Mouse (Mus musculus) adrenal gland, adult 18-20 months (tissue): ENCODE results near the gene D10Wsu102e. TPM values are rescaled to one million over a fixed set of nuclear protein-coding genes. Genes with fewer than 3 reads are reported as not detected.

Source experiments
- DNase-seq, 2 experiments: peaks; one replicate each; pipeline ENCODE4 v3.0.0; 2021 to 2022; ENCODE audit warnings: low spot score in 2 of 2
- long read RNA-seq, 2 experiments: library from polyadenylated mRNA; stranded (forward); transcript quantifications; one replicate each; pipeline ENCODE4 v2.0.0; 2021
- total RNA-seq, 2 experiments: library from RNA; stranded (reverse); gene quantifications; 1 replicate in 1 of 2; 2 replicates in 1 of 2; pipeline ENCODE4 v1.2.3; 2021

The D10Wsu102e gene
- total RNA-seq = under 1 TPM; 0.73 to 0.74 TPM
- long read RNA-seq, experiment 1, full-length matches to known transcripts = 13 of 14 reads
- long read RNA-seq, experiment 1, partial matches to known transcripts = 0 of 14 reads
- long read RNA-seq, experiment 1, other reads (novel, unspliced or antisense) = 1 of 14 reads
- long read RNA-seq, experiment 2, full-length matches to known transcripts = 11 of 17 reads
- long read RNA-seq, experiment 2, partial matches to known transcripts = 4 of 17 reads
- long read RNA-seq, experiment 2, other reads (novel, unspliced or antisense) = 2 of 17 reads

DNA sequence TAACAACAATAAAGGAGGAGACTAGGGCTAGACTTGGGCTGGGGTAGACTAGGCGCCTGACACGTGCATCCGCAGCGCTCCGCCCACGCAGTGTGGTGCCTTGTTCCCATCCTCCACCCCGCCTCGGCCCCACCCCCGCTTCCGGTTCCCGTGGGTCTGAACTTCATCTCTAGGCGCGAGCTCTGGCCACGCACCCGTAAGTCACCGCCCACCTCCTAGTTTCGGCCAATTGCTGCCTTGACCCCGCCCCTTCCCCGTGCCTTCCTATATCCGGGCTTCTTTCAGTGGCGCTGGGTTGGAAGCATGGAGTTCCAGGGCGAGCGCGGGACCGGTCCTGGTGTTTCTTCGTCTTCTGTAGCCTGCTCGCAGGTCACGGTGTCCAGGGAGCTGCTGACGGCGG lies at the start of gene D10Wsu102e:
D10Wsu102e (plus strand) TSS at position 266 of the 400 bp plus-strand sequence.
- peak; percentile 92 for DNase-seq

- no peak for DNase-seq
Measured at GRCm38 (mm10) chr10:83310356-83310755, 49.7 kb upstream of the D10Wsu102e start.

DNA sequence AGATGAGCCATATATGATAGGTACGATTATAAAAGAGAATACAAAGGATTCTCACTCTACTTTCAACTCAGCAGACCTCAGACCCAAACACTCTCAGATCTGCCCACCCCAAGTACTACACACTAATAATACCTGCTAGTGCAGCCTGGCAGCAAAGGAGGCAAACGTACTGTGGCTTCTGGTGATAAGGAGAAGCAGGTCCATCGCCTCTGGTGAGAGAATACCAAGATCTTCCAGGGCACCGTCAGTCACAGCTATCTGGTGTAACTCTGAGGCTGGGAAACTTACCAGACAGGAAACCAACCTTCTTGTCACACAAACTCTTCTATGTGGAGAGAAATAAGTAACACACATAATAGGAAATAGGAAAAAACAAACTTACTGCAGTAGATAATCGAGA lies 47.0 kb upstream of the D10Wsu102e start:
- no peak for DNase-seq

DNA sequence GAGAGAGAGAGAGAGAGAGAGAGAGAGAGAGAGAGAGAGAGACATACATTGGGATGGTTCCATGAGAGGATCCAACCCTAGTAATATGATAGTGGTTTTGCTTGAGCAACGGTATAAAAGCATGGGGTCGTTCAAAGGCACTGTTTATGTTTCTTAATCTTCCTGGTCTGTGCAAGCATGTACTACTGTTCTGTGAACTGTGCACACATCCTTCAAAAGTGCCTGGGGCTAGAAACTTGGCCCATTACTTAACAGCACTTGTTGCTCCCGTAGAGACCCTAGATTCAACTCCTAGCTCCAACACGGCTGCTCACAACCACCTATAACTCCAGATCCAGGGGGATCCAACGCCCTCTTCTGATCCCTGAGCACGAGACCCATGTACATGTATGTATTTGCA lies 39.6 kb upstream of the D10Wsu102e start:
- no peak for DNase-seq

GRCm38 (mm10) chr10:83320870-83321269 lies 39.2 kb upstream of the D10Wsu102e start:
- no peak for DNase-seq

GRCm38 (mm10) chr10:83321528-83321927 lies 38.5 kb upstream of the D10Wsu102e start:
- no peak for DNase-seq

DNA sequence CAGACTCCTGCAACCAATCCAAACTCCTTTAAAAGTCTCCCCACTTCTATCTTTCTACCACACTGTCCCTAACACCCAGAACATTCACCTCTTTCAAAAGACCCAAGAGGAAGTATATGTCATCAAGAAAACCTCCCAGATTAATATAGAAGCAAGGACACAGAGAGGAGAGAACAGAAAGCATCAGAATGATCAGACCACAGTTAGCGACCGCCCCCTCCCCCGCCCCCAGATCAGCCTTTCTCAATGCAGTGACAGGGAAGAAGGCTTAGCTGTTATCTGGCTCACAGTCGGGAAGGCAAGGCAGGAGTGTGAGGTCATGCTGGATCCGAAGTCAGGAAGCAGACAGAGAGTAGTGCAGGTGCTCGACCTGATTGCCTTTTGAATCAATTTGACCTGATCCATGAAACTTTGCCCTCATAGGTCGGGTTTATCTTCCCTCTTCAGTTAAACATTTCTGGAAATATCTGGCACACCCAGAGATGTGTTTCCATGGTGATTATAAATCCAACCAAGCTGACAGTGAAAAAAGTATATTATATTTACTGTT lies 37.4 kb upstream of the D10Wsu102e start:
- DNase-seq = no peak

DNA sequence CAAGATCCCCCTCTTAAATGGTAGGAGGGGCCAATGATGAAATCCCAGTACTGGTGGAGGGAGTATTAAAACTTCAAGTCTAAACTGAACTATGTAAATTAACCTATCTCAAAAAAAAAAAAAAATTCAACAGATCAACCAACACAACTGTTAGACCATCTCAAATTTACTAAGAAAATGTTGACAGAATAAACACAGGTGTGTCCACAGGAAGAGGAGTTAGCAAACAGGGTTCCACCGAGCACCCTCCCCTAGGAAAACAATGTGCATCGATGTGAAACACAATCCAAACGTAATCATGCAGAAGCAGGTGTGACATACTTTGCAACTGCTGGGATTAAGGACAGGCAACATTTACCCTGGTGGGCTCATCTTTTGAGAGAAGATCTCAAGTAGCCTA lies 35.1 kb upstream of the D10Wsu102e start:
- no peak for DNase-seq

- no peak for DNase-seq
Measured at GRCm38 (mm10) chr10:83325903-83326302, 34.1 kb upstream of the D10Wsu102e start.

GRCm38 (mm10) chr10:83326648-83327285 lies 33.3 kb upstream of the D10Wsu102e start:
- DNase-seq = no peak

- DNase-seq = no peak
Measured at GRCm38 (mm10) chr10:83328791-83329190, 31.2 kb upstream of the D10Wsu102e start.

GRCm38 (mm10) chr10:83330336-83330735 lies 29.7 kb upstream of the D10Wsu102e start:
- DNase-seq = no peak

DNA sequence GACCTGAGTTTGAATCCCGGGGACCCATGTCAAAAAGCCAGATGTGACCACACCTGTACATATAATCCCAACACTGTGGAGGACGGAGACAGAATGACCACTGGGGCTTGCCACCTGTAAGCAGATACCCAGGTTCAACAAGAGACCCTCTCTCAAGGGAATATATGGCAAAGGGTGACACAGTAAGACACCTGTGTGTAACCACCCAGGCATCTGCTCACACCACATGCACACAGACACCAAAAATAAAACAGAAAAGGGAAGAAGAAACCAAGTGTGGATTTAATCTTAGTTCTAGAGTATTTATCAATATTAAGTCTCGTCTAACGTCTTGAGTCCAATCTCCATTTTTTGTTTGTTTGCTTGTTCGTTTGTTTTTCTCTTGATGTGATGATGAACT lies 28.2 kb upstream of the D10Wsu102e start:
- no peak for DNase-seq

DNA sequence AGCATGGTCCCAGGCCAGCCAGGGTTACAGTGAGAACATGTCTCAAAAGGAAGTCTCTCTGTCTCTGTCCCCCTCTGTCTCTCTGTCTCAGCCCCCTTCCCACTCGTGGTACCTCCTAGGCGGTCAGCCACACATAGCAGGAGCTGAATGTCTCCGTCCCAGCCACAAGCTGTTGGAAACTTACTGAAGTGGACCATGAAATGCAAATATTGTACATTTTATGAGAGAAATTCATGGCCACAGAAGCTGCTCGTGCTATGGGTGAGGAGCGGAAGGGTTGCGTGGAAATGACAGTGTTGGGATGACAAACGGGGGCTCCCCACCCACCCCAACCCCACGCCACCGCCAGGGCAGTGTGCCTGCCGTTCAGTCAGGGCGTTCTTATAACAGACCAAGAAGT lies 27.4 kb upstream of the D10Wsu102e start:
- DNase-seq = no peak

- DNase-seq = no peak
Measured at GRCm38 (mm10) chr10:83336336-83336735, 23.7 kb upstream of the D10Wsu102e start.

DNA sequence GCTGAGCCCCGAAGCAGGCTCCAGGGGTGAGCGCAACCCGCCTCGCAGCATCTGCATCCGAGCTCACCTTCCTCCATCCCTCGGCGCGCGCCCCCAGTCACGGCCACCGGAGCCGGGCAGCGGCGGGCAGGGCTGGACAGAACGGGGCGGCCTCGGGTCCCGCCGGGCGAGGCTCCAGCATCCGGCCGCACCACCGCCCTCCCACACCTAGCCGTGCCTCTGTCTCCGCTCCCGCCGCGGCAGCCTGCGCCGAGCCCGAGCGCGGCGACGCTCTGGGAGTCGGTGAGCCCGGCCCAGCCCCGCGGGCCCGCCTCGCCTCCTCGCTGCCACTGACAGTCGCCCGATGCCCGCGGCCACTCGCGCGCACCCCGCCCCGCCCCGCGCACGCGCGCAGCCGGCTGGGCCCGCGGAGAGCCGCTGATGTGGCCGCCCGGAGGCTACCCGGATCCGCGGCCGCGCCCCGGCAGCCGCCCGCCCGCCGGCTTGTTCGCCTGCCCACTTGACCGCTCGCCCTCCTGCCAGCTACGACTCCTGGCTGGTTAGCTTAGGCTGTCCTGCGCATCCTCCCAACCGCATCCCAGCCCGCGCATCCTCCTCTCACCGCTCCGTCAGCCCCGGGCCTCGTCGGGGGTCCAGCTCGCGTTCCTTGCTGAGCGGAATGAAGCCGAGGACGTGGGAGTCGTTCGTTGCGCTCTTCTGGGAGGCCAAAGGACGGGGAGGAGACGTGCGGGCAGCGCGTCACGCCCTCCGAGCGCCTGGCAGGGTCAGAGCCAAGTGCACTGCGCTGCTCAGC lies 22.7 kb upstream of the D10Wsu102e start, which contains the start of gene Slc41a2:
Slc41a2 (minus strand) TSS at position 724 of the 793 bp plus-strand sequence.
- peak; percentile 82 to 84 for DNase-seq

DNA sequence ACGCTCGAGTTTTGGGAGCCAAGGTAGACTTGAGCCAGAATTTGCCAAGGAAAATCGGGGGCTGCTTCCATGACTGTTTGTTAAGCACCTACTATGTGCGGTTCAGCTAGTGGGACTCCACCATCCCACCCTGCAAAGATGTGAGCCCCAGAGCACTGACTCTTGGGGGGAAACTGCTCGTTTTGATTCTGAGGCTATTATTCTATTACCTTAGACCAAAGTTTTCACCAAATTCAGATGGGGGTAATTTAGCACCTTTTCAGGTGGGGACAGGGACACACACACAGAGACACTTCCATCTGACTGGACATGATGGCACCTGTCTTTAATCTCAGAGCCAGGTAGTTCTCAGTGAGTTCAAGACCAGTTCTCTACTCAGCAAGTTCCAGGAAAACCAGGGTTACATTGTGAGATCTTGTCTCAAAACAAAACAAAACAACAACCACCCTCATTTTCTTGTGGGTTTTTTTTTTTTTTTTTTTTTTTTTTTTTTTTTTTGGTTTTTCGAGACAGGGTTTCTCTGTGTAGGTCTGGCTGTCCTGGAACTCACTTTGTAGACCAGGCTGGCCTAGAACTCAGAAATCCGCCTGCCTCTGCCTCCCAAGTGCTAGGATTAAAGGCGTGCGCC lies 21.9 kb upstream of the D10Wsu102e start:
- no peak for DNase-seq

DNA sequence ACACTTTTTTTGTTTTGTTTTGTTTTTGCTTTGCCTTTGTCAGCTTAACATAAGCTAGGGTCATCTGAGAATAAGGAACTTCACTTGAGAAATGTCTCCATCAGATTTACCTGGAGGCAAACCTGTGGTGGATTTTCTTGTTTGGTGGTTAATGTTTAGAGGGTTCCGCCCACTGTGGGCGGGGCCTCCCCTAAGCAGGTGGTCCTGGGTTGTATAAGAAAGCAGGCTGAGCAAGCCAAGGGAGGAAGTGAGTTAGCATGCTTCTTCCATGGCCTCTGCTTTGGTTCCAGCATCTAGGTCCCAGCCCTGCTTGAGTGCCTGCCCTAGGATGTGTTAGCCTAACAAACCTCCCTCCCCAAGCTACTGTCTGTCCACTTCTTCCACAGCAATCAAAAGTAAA lies 18.8 kb upstream of the D10Wsu102e start:
- DNase-seq = no peak

- DNase-seq = peak; percentile 34 to 35
Measured at GRCm38 (mm10) chr10:83343171-83343570, 16.9 kb upstream of the D10Wsu102e start.

DNA sequence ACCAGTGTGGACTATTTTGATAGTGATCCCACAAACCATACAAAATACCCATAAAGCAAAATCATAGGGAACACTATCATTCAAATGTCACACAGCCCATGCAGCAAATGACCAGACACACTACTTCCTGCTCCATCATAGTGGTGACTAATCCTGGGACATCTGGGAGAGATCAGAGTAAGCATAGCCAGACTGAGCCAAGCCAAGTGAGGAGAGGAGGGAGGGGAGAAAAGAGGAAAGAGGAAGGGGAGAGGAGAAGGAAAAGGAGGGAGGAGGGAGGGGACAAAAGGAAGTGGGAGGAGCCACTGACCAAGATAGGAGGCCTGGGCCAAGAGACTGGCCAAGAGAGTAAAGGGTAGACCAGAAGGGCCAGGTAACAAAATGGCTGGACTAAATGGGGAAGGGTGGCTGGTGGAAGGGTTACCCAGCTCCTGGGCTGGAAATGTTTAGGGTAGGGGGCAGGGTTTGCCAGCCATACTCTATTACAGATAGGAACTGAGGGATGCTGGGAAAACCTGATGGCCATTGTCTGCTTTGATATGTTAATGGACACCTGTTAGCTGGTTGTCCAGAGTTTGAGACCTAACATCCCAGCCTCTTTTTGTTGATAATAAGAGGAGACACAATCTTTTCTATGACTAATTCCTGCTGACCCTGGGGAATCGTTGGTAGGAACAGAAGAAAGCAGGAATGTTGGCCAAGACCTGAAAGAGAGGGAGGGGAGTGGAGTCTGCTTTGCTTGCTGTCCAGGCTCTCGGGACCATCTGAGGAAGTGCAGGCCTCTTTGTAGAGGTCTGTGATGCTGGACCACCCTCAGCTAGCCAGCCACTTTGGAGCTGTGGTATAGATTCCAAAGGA lies 16.0 kb upstream of the D10Wsu102e start:
- DNase-seq = no peak
